Mouse (Mus musculus): Measurements from ENCODE around the gene Anapc11. TPM values are rescaled to one million over a fixed set of nuclear protein-coding genes. Genes with fewer than 3 reads are reported as not detected.
"Not testable (repeated sequence)": the region's sequence is repeated elsewhere in the genome, so short reads cannot be mapped to it uniquely, and the experiment has no call there.

Anapc11 gene
- polyA plus RNA-seq (2015; fragmentation: Nextera tagmentation; extraction: Ambion mirVana), result 219 and 222 TPM in 2 replicates

- Histone ChIP-seq H3K27ac (peak within 1 kb of the TSS; percentile 94), H3K27me3 (no peaks in the 10 kb centered on the region), H3K9me3 (no peaks in the 10 kb centered on the region), H3K9ac (peak within 1 kb of the TSS; percentile 99), H3K36me3 (peaks cover 66% of the 10 kb centered on the region), H3K4me2 (peak within 1 kb of the TSS; percentile 98), H3K4me3 (peak within 1 kb of the TSS; percentile 98), H3K4me1 (peaks cover 27% of the 10 kb centered on the region)
- under 1% methylated on average over 88 of the region's 88 CpGs for WGBS
- peak; percentile 93 for ATAC-seq (ENCODE audit: insufficient number of reproducible peaks, insufficient read depth, low FRiP score, low TSS enrichment, low read depth)
Measured at GRCm38 (mm10) chr11:120598283-120598989, at the start of gene Anapc11, which contains the start of gene Alyref. Gene Anapc11, plus strand, starts transcription at chr11:120598421. Gene Alyref, minus strand, starts transcription at chr11:120598365.

GRCm38 (mm10) chr11:120548786-120549167 is 49.4 kb upstream of the Anapc11 start:
- Histone ChIP-seq H3K4me2 (peak overlapping the region; percentile 75), H3K9me3 (no peaks in the 10 kb centered on the region), H3K9ac (peak overlapping the region; percentile 99), H3K4me3 (peak overlapping the region; percentile 97), H3K36me3 (peaks cover 24% of the 10 kb centered on the region), H3K4me1 (peaks cover 32% of the 10 kb centered on the region), H3K27me3 (no peaks in the 10 kb centered on the region), H3K27ac (peak overlapping the region; percentile 90)
- 20% methylated on average over 7 of the region's 7 CpGs for WGBS
- no peak for ATAC-seq (ENCODE audit: insufficient number of reproducible peaks, insufficient read depth, low FRiP score, low TSS enrichment, low read depth)

GRCm38 (mm10) chr11:120549168-120549945 is 48.9 kb upstream of the Anapc11 start, which contains the start of gene Mcrip1:
Gene Mcrip1, minus strand, starts transcription at chr11:120549727.
- Histone ChIP-seq H3K4me2 (peak within 1 kb of the TSS; percentile 75), H3K4me1 (peaks cover 32% of the 10 kb centered on the region), H3K27me3 (no peaks in the 10 kb centered on the region), H3K27ac (peak within 1 kb of the TSS; percentile 90), H3K4me3 (peak within 1 kb of the TSS; percentile 97), H3K9me3 (no peaks in the 10 kb centered on the region), H3K36me3 (peaks cover 18% of the 10 kb centered on the region), H3K9ac (peak within 1 kb of the TSS; percentile 99)
- ATAC-seq (ENCODE audit: insufficient number of reproducible peaks, insufficient read depth, low FRiP score, low TSS enrichment, low read depth), result peak; percentile 81
- WGBS, result under 1% methylated on average over 79 of the region's 87 CpGs

GRCm38 (mm10) chr11:120549986-120550809 is 48.0 kb upstream of the Anapc11 start:
- 75% methylated on average over 11 of the region's 11 CpGs for WGBS

GRCm38 (mm10) chr11:120550810-120551440 is 47.3 kb upstream of the Anapc11 start, which contains the start of gene Ppp1r27:
Gene Ppp1r27, minus strand, starts transcription at chr11:120551132.
- peak within 1 kb of the TSS; percentile 99 for H3K9ac ChIP-seq
- 92% methylated on average over 28 of the region's 28 CpGs for WGBS
- H3K4me2 ChIP-seq, result peak within 1 kb of the TSS; percentile 75
- peak within 1 kb of the TSS; percentile 90; the same call in 1 of the 2 replicates for H3K27ac ChIP-seq
- H3K4me1 ChIP-seq, result peaks cover 32% of the 10 kb centered on the region
- H3K27me3 ChIP-seq, result no peaks in the 10 kb centered on the region
- H3K9me3 ChIP-seq, result no peaks in the 10 kb centered on the region
- peaks cover 5% of the 10 kb centered on the region; the same call in 1 of the 2 replicates for H3K36me3 ChIP-seq
- ATAC-seq (ENCODE audit: insufficient number of reproducible peaks, insufficient read depth, low FRiP score, low TSS enrichment, low read depth), result no peak
- H3K4me3 ChIP-seq, result peak within 1 kb of the TSS; percentile 97

More at GRCm38 (mm10) chr11:120549986-120550809, 48.0 kb upstream of the Anapc11 start:
- H3K27me3 ChIP-seq, result no peaks in the 10 kb centered on the region
- H3K4me3 ChIP-seq, result peak overlapping the region; percentile 97
- H3K4me2 ChIP-seq, result peak overlapping the region; percentile 75
- peak overlapping the region; percentile 99 for H3K9ac ChIP-seq
- H3K4me1 ChIP-seq, result peaks cover 32% of the 10 kb centered on the region
- H3K27ac ChIP-seq, result peak overlapping the region; percentile 90; the same call in 1 of the 2 replicates
- H3K36me3 ChIP-seq, result peaks cover 10% of the 10 kb centered on the region
- H3K9me3 ChIP-seq, result no peaks in the 10 kb centered on the region
- ATAC-seq (ENCODE audit: insufficient number of reproducible peaks, insufficient read depth, low FRiP score, low TSS enrichment, low read depth), result peak; percentile 10; the same call in 1 of the 2 replicates

GRCm38 (mm10) chr11:120552736-120553135 is 45.5 kb upstream of the Anapc11 start:
- Histone ChIP-seq H3K4me2 (no peak overlapping the region), H3K27me3 (no peaks in the 10 kb centered on the region), H3K4me3 (no peak overlapping the region), H3K36me3 (0 out of 2 replicates have a peak, but pooled peaks cover 3% of the 10 kb centered on the region), H3K9ac (no peak overlapping the region), H3K27ac (no peak overlapping the region), H3K4me1 (peaks cover 22% of the 10 kb centered on the region), H3K9me3 (no peaks in the 10 kb centered on the region; the same call in 1 of the 2 replicates)
- no peak for ATAC-seq (ENCODE audit: insufficient number of reproducible peaks, insufficient read depth, low FRiP score, low TSS enrichment, low read depth)
- 73% methylated on average over 5 of the region's 5 CpGs for whole genome bisulfite sequencing

- H3K4me1 ChIP-seq, result peaks cover 11% of the 10 kb centered on the region
- H3K27me3 ChIP-seq, result no peaks in the 10 kb centered on the region
- no peak overlapping the region for H3K27ac ChIP-seq
- H3K9ac ChIP-seq, result peak overlapping the region; percentile 21; the same call in 1 of the 2 replicates
- H3K36me3 ChIP-seq, result peaks cover 19% of the 10 kb centered on the region
- 73% methylated on average over 7 of the region's 7 CpGs for WGBS
- H3K9me3 ChIP-seq, result no peaks in the 10 kb centered on the region; the same call in 1 of the 2 replicates
- no peak for ATAC-seq (ENCODE audit: insufficient number of reproducible peaks, insufficient read depth, low FRiP score, low TSS enrichment, low read depth)
- no peak overlapping the region for H3K4me3 ChIP-seq
- H3K4me2 ChIP-seq, result no peak overlapping the region
Measured at GRCm38 (mm10) chr11:120554834-120555233, 43.4 kb upstream of the Anapc11 start.

- Histone ChIP-seq H3K4me1 (peaks cover 7% of the 10 kb centered on the region), H3K27me3 (no peaks in the 10 kb centered on the region), H3K9ac (peak overlapping the region; percentile 21; the same call in 1 of the 2 replicates), H3K36me3 (peaks cover 23% of the 10 kb centered on the region), H3K27ac (no peak overlapping the region), H3K4me3 (no peak overlapping the region), H3K9me3 (no peaks in the 10 kb centered on the region; the same call in 1 of the 2 replicates), H3K4me2 (no peak overlapping the region)
- 72% methylated on average over 2 of the region's 2 CpGs for WGBS
- no peak for ATAC-seq (ENCODE audit: insufficient number of reproducible peaks, insufficient read depth, low FRiP score, low TSS enrichment, low read depth)
Measured at GRCm38 (mm10) chr11:120555260-120555659, 43.0 kb upstream of the Anapc11 start.

- WGBS, result 86% methylated on average over 6 of the region's 6 CpGs
- not testable (repeated sequence) for H3K4me3 ChIP-seq; H3K27me3 ChIP-seq; H3K9me3 ChIP-seq; H3K27ac ChIP-seq; H3K4me2 ChIP-seq; H3K9ac ChIP-seq; ATAC-seq (ENCODE audit: insufficient number of reproducible peaks, insufficient read depth, low FRiP score, low TSS enrichment, low read depth); H3K4me1 ChIP-seq
- peaks cover 59% of the 10 kb centered on the region for H3K36me3 ChIP-seq
Measured at GRCm38 (mm10) chr11:120558843-120559242, 39.4 kb upstream of the Anapc11 start.

- Histone ChIP-seq H3K4me2 (no peak overlapping the region), H3K9me3 (no peaks in the 10 kb centered on the region; the same call in 1 of the 2 replicates), H3K36me3 (peaks cover 82% of the 10 kb centered on the region), H3K9ac (no peak overlapping the region), H3K4me3 (no peak overlapping the region), H3K27ac (no peak overlapping the region), H3K27me3 (no peaks in the 10 kb centered on the region), H3K4me1 (no peaks in the 10 kb centered on the region)
- 93% methylated on average over 13 of the region's 13 CpGs for WGBS
- no peak for ATAC-seq (ENCODE audit: insufficient number of reproducible peaks, insufficient read depth, low FRiP score, low TSS enrichment, low read depth)
Measured at GRCm38 (mm10) chr11:120560952-120561728, 37.1 kb upstream of the Anapc11 start.
